Mouse (Mus musculus): ENCODE measurements around the gene H2afz. TPM values are rescaled to one million over a fixed set of nuclear protein-coding genes. Genes with fewer than 3 reads are reported as not detected.
"Not testable (repeated sequence)": the region's sequence is repeated elsewhere in the genome, so short reads cannot be mapped to it uniquely, and the experiment has no call there.

The H2afz gene
- total and polyA plus RNA-seq, 3 experiments = 4,006 to 4,409 (median 4,299) TPM

- no peak overlapping the region for H3K4me3 ChIP-seq (replicated peaks in 1 of 3; ENCODE audit: low read depth in 2 of 3, low read length in 2 of 3, poor library complexity in 1 of 3)
- in situ Hi-C loops (cut with MboI; ENCODE audit: low pct_ligation_motif_present, low pct_unique_long_range_greater_than_20kb, low sequenced_read_pairs) = no loop called here
- peaks cover 4 to 23% of the 10 kb centered on the region in 2 experiments for H3K4me1 ChIP-seq (ENCODE audit: control insufficient read depth in 1 of 2, insufficient read depth in 2 of 2)
- H3K4me2 ChIP-seq (ENCODE audit: insufficient read depth, low read depth, poor library complexity, severe bottlenecking) = no peak overlapping the region
- no peak overlapping the region for H3K27ac ChIP-seq (ENCODE audit: insufficient read depth, low read depth)
- no peak for DNase-seq (ENCODE audit: extremely low read depth)
- dilution Hi-C loops (cut with MboI; ENCODE audit: extremely low pct_ligation_motif_present, extremely low pct_unique_long_range_greater_than_20kb, low sequenced_read_pairs) = no loop called here
- H3K36me3 ChIP-seq (replicated peaks in 1 of 2; ENCODE audit: control insufficient read depth in 1 of 2, insufficient read depth in 1 of 2, low read length in 1 of 2) = peaks cover 0 to 3% of the 10 kb centered on the region in 2 experiments
- no peaks in the 10 kb centered on the region for H3K27me3 ChIP-seq (replicated peaks)
- H3K9me3 ChIP-seq (replicated peaks; ENCODE audit: low read length) = peaks cover 6% of the 10 kb centered on the region
- TF ChIP-seq TCF12 (IDR thresholded peaks at IDR 0.05; ENCODE audit: low read depth, low read length) (no peak), SMC3 (IDR thresholded peaks at IDR 0.05; ENCODE audit: low read depth, low read length) (peak; percentile 36), RAD21 (IDR thresholded peaks at IDR 0.05; ENCODE audit: low read depth, low read length) (peak; percentile 43), CTCF (conservative IDR thresholded peaks at IDR 0.05 in 1 of 2, IDR thresholded peaks at IDR 0.05 in 1 of 2; ENCODE audit: low read depth in 2 of 2, low read length in 2 of 2) (peak; percentile 15 to 52; a peak in 2 of 4 replicates)
- H3K9ac ChIP-seq (ENCODE audit: insufficient read depth, low read depth) = no peak overlapping the region
- no peaks in the 10 kb centered on the region for H3K79me2 ChIP-seq (replicated peaks; ENCODE audit: control insufficient read depth, extremely low read depth, insufficient read depth, poor library complexity, severe bottlenecking)
Measured at GRCm38 (mm10) chr3:137851196-137851595, 13.1 kb upstream of the H2afz start.

- H3K4me3 ChIP-seq (replicated peaks in 1 of 3; ENCODE audit: low read depth in 2 of 3, low read length in 2 of 3, poor library complexity in 1 of 3); H3K9ac ChIP-seq (ENCODE audit: insufficient read depth, low read depth); H3K9me3 ChIP-seq (replicated peaks; ENCODE audit: low read length); DNase-seq (ENCODE audit: extremely low read depth); H3K27ac ChIP-seq (ENCODE audit: insufficient read depth, low read depth); H3K36me3 ChIP-seq (replicated peaks in 1 of 2; ENCODE audit: control insufficient read depth in 1 of 2, insufficient read depth in 1 of 2, low read length in 1 of 2); H3K79me2 ChIP-seq (replicated peaks; ENCODE audit: control insufficient read depth, extremely low read depth, insufficient read depth, poor library complexity, severe bottlenecking); dilution Hi-C loops (cut with MboI; ENCODE audit: extremely low pct_ligation_motif_present, extremely low pct_unique_long_range_greater_than_20kb, low sequenced_read_pairs); H3K4me2 ChIP-seq (ENCODE audit: insufficient read depth, low read depth, poor library complexity, severe bottlenecking); in situ Hi-C loops (cut with MboI; ENCODE audit: low pct_ligation_motif_present, low pct_unique_long_range_greater_than_20kb, low sequenced_read_pairs); H3K27me3 ChIP-seq (replicated peaks): not testable (repeated sequence)
- peaks cover 4 to 15% of the 10 kb centered on the region in 2 experiments for H3K4me1 ChIP-seq (ENCODE audit: control insufficient read depth in 1 of 2, insufficient read depth in 2 of 2)
- TF ChIP-seq ELF1 (IDR thresholded peaks at IDR 0.05; ENCODE audit: low read depth, low read length) = peak; percentile 46; the same call in 1 of the 2 replicates
Measured at GRCm38 (mm10) chr3:137853011-137853410, 11.3 kb upstream of the H2afz start.

- Histone ChIP-seq H3K9me3 (replicated peaks; ENCODE audit: low read length) (peaks cover 6% of the 10 kb centered on the region), H3K4me1 (ENCODE audit: control insufficient read depth in 1 of 2, insufficient read depth in 2 of 2) (peaks cover 0 to 10% of the 10 kb centered on the region in 2 experiments; a peak in 2 of 4 replicates), H3K27ac (ENCODE audit: insufficient read depth, low read depth) (no peak overlapping the region), H3K79me2 (replicated peaks; ENCODE audit: control insufficient read depth, extremely low read depth, insufficient read depth, poor library complexity, severe bottlenecking) (no peaks in the 10 kb centered on the region), H3K36me3 (replicated peaks in 1 of 2; ENCODE audit: control insufficient read depth in 1 of 2, insufficient read depth in 1 of 2, low read length in 1 of 2) (peaks cover 0 to 3% of the 10 kb centered on the region in 2 experiments), H3K4me3 (replicated peaks in 1 of 3; ENCODE audit: low read depth in 2 of 3, low read length in 2 of 3, poor library complexity in 1 of 3) (no peak overlapping the region), H3K9ac (ENCODE audit: insufficient read depth, low read depth) (no peak overlapping the region), H3K4me2 (ENCODE audit: insufficient read depth, low read depth, poor library complexity, severe bottlenecking) (no peak overlapping the region), H3K27me3 (replicated peaks) (no peaks in the 10 kb centered on the region)
- dilution Hi-C loops (cut with MboI; ENCODE audit: extremely low pct_ligation_motif_present, extremely low pct_unique_long_range_greater_than_20kb, low sequenced_read_pairs) (no loop called here), in situ Hi-C loops (cut with MboI; ENCODE audit: low pct_ligation_motif_present, low pct_unique_long_range_greater_than_20kb, low sequenced_read_pairs) (no loop called here)
- DNase-seq (ENCODE audit: extremely low read depth) = no peak
- TF ChIP-seq EP300 (IDR thresholded peaks at IDR 0.05; ENCODE audit: low read length) (peak; percentile 20; the same call in 1 of the 2 replicates), USF1 (IDR thresholded peaks at IDR 0.05; ENCODE audit: low read depth, low read length) (no peak), ZKSCAN1 (IDR thresholded peaks at IDR 0.05; ENCODE audit: borderline replicate concordance, low read depth, low read length) (no peak), JUND (conservative IDR thresholded peaks at IDR 0.05; ENCODE audit: low read depth, low read length) (peak; percentile 69), MYC (IDR thresholded peaks at IDR 0.05; ENCODE audit: low read depth, low read length) (no peak), MEF2A (IDR thresholded peaks at IDR 0.05; ENCODE audit: borderline replicate concordance, low read depth, low read length) (peak; percentile 61; the same call in 1 of the 2 replicates), IRF4 (IDR thresholded peaks at IDR 0.05; ENCODE audit: low read depth, low read length) (0 out of 2 replicates have a peak, but pooled peaks have one; percentile 9), JUN (IDR thresholded peaks at IDR 0.05; ENCODE audit: insufficient read depth, low read depth, low read length) (peak; percentile 54), USF2 (conservative IDR thresholded peaks at IDR 0.05; ENCODE audit: low read depth, low read length) (no peak), POLR2A (IDR thresholded peaks at IDR 0.05; ENCODE audit: low read depth, low read length) (no peak), HCFC1 (IDR thresholded peaks at IDR 0.05; ENCODE audit: low read depth, low read length) (no peak), ZC3H11A (IDR thresholded peaks at IDR 0.05; ENCODE audit: low read depth, low read length) (no peak), ZMIZ1 (IDR thresholded peaks at IDR 0.05; ENCODE audit: low read depth, low read length) (no peak), TCF12 (IDR thresholded peaks at IDR 0.05; ENCODE audit: low read depth, low read length) (0 out of 2 replicates have a peak, but pooled peaks have one; percentile 33), CTCF (conservative IDR thresholded peaks at IDR 0.05 in 1 of 2, IDR thresholded peaks at IDR 0.05 in 1 of 2; ENCODE audit: low read depth in 2 of 2, low read length in 2 of 2) (no peak), ETS1 (conservative IDR thresholded peaks at IDR 0.05; ENCODE audit: low read depth, low read length) (peak; percentile 53; the same call in 1 of the 2 replicates), BHLHE40 (IDR thresholded peaks at IDR 0.05; ENCODE audit: low read depth, low read length) (0 out of 2 replicates have a peak, but pooled peaks have one; percentile 18)
Measured at GRCm38 (mm10) chr3:137855328-137855727, 9.0 kb upstream of the H2afz start.
